Mouse (Mus musculus): ENCODE measurements around the gene Slc19a3. TPM values are rescaled to one million over a fixed set of nuclear protein-coding genes. Genes with fewer than 3 reads are reported as not detected.

The Slc19a3 gene
- total and polyA plus RNA-seq, 2 experiments from 2014 or later: 0.99 to 1.3 TPM

DNA sequence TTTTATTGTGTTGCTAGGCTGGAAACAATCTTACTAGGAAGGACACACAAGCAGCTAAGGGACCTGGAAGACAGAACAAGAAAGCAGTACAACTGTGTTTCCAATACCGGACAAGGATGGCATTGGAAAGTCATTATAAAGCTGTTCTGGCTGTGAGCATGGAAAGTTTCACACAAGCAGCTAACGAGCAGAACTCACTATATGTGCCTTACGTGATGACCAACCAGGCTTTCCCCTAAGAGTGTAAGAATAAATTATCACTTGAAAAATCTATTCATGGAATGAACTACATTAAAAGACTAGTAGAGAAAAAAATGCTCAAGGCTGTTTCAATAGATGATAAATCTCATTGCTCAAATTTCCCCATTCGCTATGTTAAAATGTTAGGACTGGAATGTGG, 28.3 kb upstream of the Slc19a3 start:
- DNase-seq (no peak), ATAC-seq (peak; percentile 82)
- Histone ChIP-seq H3K27ac (ENCODE audit: low read depth, low read length) (no peak overlapping the region), H3K9me3 (ENCODE audit: low read length) (no peaks in the 10 kb centered on the region), H3K36me3 (ENCODE audit: insufficient read depth) (no peaks in the 10 kb centered on the region), H3K4me1 (ENCODE audit: insufficient read depth) (no peaks in the 10 kb centered on the region), H3K4me3 (ENCODE audit: low read depth, low read length) (no peak overlapping the region), H3K4me2 (ENCODE audit: low read depth) (no peak overlapping the region), H3K9ac (no peak overlapping the region), H3K27me3 (ENCODE audit: insufficient read depth, low read length) (no peaks in the 10 kb centered on the region)
- WGBS: 60% methylated on average over 4 of the region's 4 CpGs
- no peak for TF ChIP-seq CTCF (IDR thresholded peaks at IDR 0.05; ENCODE audit: low read depth)

DNA sequence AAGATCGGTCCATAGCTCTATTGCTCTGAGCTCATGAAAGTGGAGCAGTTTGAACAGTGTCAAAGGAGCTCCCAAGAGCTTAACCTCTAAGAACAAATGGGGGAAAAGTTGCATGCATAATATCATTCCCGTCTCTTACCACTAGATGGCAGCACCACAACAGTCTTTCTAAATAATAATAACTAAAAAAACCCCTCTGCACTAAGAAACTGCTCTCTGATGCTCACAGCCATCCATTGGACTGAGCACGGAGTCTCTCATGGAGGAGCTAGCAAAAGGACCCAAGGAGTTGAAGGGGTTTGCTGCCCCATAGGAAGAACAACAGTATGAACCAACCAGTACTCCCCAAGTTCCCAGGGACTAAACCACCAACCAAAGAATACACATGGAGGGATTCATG, 26.6 kb upstream of the Slc19a3 start:
- Histone ChIP-seq H3K27me3 (ENCODE audit: insufficient read depth, low read length) (no peaks in the 10 kb centered on the region), H3K9ac (no peak overlapping the region), H3K4me1 (ENCODE audit: insufficient read depth) (peaks cover 4% of the 10 kb centered on the region; the same call in 1 of the 2 replicates), H3K27ac (ENCODE audit: low read depth, low read length) (no peak overlapping the region), H3K36me3 (ENCODE audit: insufficient read depth) (no peaks in the 10 kb centered on the region), H3K4me2 (ENCODE audit: low read depth) (no peak overlapping the region), H3K9me3 (ENCODE audit: low read length) (no peaks in the 10 kb centered on the region), H3K4me3 (ENCODE audit: low read depth, low read length) (no peak overlapping the region)
- ATAC-seq (no peak), DNase-seq (peak; percentile 65)
- WGBS: 30% methylated on average over 3 of the region's 3 CpGs
- peak; percentile 67 for TF ChIP-seq CTCF (IDR thresholded peaks at IDR 0.05; ENCODE audit: low read depth)

DNA sequence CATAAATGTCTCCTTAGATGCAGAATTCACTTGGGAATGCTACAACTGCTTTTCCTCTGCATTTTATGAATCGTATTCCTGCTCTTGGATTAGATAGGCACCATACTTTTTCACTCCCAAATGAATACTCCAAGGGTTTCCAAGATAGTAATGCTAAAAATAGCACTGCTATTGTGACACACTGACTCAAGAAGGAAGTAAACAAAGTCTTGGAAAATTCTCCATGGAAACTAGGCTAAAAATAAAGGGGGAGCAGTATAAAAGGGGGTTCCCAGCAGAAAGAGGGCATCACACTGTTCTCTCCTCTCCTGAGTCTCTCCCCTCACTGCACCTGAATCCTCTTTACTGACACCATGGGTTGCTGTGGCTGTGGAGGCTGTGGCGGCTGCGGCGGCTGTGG, 22.4 kb upstream of the Slc19a3 start, which contains the start of gene Krtap28-13:
Gene Krtap28-13 (plus strand): TSS at position 288 of the 400 bp plus-strand sequence.
- WGBS: 78% methylated on average over 4 of the region's 4 CpGs
- no peak within 1 kb of the TSS for H3K27ac ChIP-seq (ENCODE audit: low read depth, low read length)
- H3K36me3 ChIP-seq (ENCODE audit: insufficient read depth): no peaks in the 10 kb centered on the region
- H3K9me3 ChIP-seq (ENCODE audit: low read length): no peaks in the 10 kb centered on the region
- ATAC-seq: peak; percentile 78
- DNase-seq: no peak
- no peaks in the 10 kb centered on the region for H3K27me3 ChIP-seq (ENCODE audit: insufficient read depth, low read length)
- no peak within 1 kb of the TSS for H3K4me3 ChIP-seq (ENCODE audit: low read depth, low read length)
- peaks cover 4% of the 10 kb centered on the region; the same call in 1 of the 2 replicates for H3K4me1 ChIP-seq (ENCODE audit: insufficient read depth)
- TF ChIP-seq CTCF (IDR thresholded peaks at IDR 0.05; ENCODE audit: low read depth): no peak
- no peak within 1 kb of the TSS for H3K9ac ChIP-seq
- H3K4me2 ChIP-seq (ENCODE audit: low read depth): no peak within 1 kb of the TSS

DNA sequence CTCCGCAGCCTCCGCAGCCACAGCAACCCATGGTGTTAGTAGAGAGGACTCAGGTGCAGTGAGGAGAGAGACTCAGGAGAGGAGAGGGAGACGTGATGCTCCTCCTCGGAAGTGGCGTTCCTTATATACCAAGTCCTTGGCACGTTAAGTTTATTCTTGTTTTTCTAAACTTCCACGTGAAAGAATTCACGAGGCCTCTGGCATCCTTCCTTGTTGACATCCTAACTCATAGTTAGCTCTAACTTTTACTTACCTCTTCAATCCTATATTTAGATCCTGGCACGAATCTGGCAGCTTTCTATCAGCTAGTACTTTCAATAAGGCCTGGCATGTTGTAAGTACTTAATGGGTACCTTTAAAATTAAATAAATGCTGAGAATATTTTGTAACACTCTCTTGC, 21.0 kb upstream of the Slc19a3 start, which contains the start of gene A030005K14Rik:
Gene A030005K14Rik (minus strand): TSS at position 101 of the 400 bp plus-strand sequence.
- H3K36me3 ChIP-seq (ENCODE audit: insufficient read depth): no peaks in the 10 kb centered on the region
- 85% methylated on average over 9 of the region's 9 CpGs for WGBS
- H3K9ac ChIP-seq: no peak within 1 kb of the TSS
- peaks cover 4% of the 10 kb centered on the region; the same call in 1 of the 2 replicates for H3K4me1 ChIP-seq (ENCODE audit: insufficient read depth)
- ATAC-seq (no peak), DNase-seq (no peak)
- no peak within 1 kb of the TSS for H3K4me2 ChIP-seq (ENCODE audit: low read depth)
- no peak within 1 kb of the TSS for H3K27ac ChIP-seq (ENCODE audit: low read depth, low read length)
- no peaks in the 10 kb centered on the region for H3K9me3 ChIP-seq (ENCODE audit: low read length)
- TF ChIP-seq CTCF (IDR thresholded peaks at IDR 0.05; ENCODE audit: low read depth): no peak
- H3K4me3 ChIP-seq (ENCODE audit: low read depth, low read length): no peak within 1 kb of the TSS
- no peaks in the 10 kb centered on the region for H3K27me3 ChIP-seq (ENCODE audit: insufficient read depth, low read length)

DNA sequence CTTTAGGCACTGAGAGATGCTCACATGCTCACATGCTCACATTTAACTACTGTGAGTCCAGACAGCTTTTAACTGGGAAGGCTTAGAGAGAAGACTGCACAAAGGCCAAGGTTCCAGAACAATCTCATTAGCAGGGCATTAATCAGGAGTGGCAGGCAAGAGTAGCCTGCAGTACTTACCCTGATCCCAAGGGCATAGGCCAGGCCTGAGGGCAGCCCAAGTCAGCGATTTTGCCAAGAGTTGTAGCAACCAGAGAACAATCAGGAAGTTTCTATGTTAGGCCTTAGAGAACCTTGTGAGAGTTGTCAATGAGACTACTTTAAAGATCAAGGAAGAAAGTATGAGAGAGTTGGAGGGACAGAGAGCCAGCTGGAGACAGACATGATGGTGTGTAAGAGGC, 20.2 kb upstream of the Slc19a3 start:
- no peaks in the 10 kb centered on the region for H3K27me3 ChIP-seq (ENCODE audit: insufficient read depth, low read length)
- H3K36me3 ChIP-seq (ENCODE audit: insufficient read depth): no peaks in the 10 kb centered on the region
- H3K4me1 ChIP-seq (ENCODE audit: insufficient read depth): peaks cover 4% of the 10 kb centered on the region; the same call in 1 of the 2 replicates
- DNase-seq: no peak
- H3K27ac ChIP-seq (ENCODE audit: low read depth, low read length): no peak overlapping the region
- WGBS: 78% methylated on average over 1 of the region's 1 CpGs
- no peak for ATAC-seq
- H3K9ac ChIP-seq: no peak overlapping the region
- H3K4me2 ChIP-seq (ENCODE audit: low read depth): no peak overlapping the region
- TF ChIP-seq CTCF (IDR thresholded peaks at IDR 0.05; ENCODE audit: low read depth): no peak
- H3K9me3 ChIP-seq (ENCODE audit: low read length): no peaks in the 10 kb centered on the region
- H3K4me3 ChIP-seq (ENCODE audit: low read depth, low read length): no peak overlapping the region

DNA sequence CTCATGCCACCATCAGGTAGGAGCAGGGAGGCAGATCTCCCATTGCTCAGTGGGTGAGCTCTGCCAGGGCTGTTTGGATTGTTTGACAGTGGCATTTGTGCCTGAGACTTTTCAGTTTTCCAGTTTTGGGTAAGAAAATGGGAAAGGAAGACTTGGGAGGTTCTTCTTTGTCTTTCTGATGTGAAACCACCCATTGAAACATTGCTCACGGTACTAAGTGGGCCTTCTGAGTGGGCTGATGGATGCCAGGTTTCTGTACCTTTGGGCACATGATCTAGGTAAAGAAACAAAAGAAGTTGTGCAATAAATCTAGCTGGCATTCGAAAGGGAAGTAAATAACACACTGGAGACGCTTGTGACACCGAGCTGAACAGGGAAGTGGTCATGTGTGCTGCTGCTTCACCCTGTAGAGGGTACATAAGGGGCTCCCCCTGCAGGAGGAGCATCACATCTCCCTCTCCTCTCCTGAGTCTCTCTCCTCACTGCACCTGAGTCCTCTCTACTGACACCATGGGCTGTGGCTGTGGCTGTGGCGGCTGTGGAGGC, 6.7 kb upstream of the Slc19a3 start, which contains the start of gene Gm47969:
Gene Gm47969 (plus strand): TSS at position 51 of the 546 bp plus-strand sequence.
- H3K36me3 ChIP-seq (ENCODE audit: insufficient read depth): no peaks in the 10 kb centered on the region
- ATAC-seq (no peak), DNase-seq (no peak)
- H3K4me3 ChIP-seq (ENCODE audit: low read depth, low read length): no peak within 1 kb of the TSS
- TF ChIP-seq CTCF (IDR thresholded peaks at IDR 0.05; ENCODE audit: low read depth): no peak
- H3K27me3 ChIP-seq (ENCODE audit: insufficient read depth, low read length): no peaks in the 10 kb centered on the region
- WGBS: 91% methylated on average over 5 of the region's 5 CpGs
- H3K9me3 ChIP-seq (ENCODE audit: low read length): no peaks in the 10 kb centered on the region
- H3K27ac ChIP-seq (ENCODE audit: low read depth, low read length): no peak within 1 kb of the TSS
- H3K4me1 ChIP-seq (ENCODE audit: insufficient read depth): no peaks in the 10 kb centered on the region
- no peak within 1 kb of the TSS for H3K4me2 ChIP-seq (ENCODE audit: low read depth)
- no peak within 1 kb of the TSS for H3K9ac ChIP-seq

DNA sequence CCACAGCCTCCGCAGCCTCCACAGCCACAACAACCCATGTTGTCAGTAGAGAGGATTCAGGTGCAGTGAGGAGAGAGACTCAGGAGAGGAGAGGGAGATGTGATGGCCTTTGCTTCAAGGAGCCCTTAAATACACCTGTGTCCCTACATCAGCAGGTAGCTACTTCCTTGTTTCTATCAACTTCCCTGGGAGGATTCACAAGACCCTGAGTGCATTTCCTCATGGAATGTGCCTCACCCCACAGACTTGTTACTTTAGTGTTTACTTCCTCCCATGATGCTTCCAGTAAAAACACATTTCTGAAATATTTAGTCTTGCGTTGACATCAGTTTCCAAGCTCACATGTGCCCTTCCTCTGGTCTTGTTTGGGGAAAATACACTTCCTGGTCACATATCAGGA, 4.1 kb upstream of the Slc19a3 start, which contains the start of gene Krtap28-10:
Gene Krtap28-10 (minus strand): TSS at position 101 of the 400 bp plus-strand sequence.
- H3K4me1 ChIP-seq (ENCODE audit: insufficient read depth): no peaks in the 10 kb centered on the region
- ATAC-seq (no peak), DNase-seq (no peak)
- H3K4me3 ChIP-seq (ENCODE audit: low read depth, low read length): no peak within 1 kb of the TSS
- no peak within 1 kb of the TSS for H3K9ac ChIP-seq
- no peaks in the 10 kb centered on the region for H3K9me3 ChIP-seq (ENCODE audit: low read length)
- H3K4me2 ChIP-seq (ENCODE audit: low read depth): no peak within 1 kb of the TSS
- no peak within 1 kb of the TSS for H3K27ac ChIP-seq (ENCODE audit: low read depth, low read length)
- H3K27me3 ChIP-seq (ENCODE audit: insufficient read depth, low read length): no peaks in the 10 kb centered on the region
- 95% methylated on average over 2 of the region's 2 CpGs for WGBS
- no peaks in the 10 kb centered on the region for H3K36me3 ChIP-seq (ENCODE audit: insufficient read depth)
- TF ChIP-seq CTCF (IDR thresholded peaks at IDR 0.05; ENCODE audit: low read depth): no peak

Measured in forebrain, postnatal 0 days (tissue).